Mouse (Mus musculus) heart, embryonic 10.5 days (tissue): ENCODE results near the gene Pemt. TPM values are rescaled to one million over a fixed set of nuclear protein-coding genes. Genes with fewer than 3 reads are reported as not detected.

Source experiments
- DNase-seq: peaks from one replicate; pipeline ENCODE4 v3.0.0-alpha.2; 2017; ENCODE audit warnings: low spot score
- H3K27ac ChIP-seq: fragments of 300-500 bp; sonication (generic); 2 replicates; pipeline ENCODE4 v1.5.1; 2016; ENCODE audit warnings: mild to moderate bottlenecking
- H3K27me3 ChIP-seq: fragments of 300-500 bp; sonication (generic); 2 replicates; pipeline ENCODE4 v1.6.1; 2016; ENCODE audit warnings: mild to moderate bottlenecking; ENCODE audit not compliant: poor library complexity, insufficient read depth, severe bottlenecking
- H3K36me3 ChIP-seq: fragments of 300-500 bp; sonication (generic); 2 replicates; pipeline ENCODE4 v1.6.1; 2016; ENCODE audit warnings: mild to moderate bottlenecking, moderate library complexity
- H3K4me1 ChIP-seq: fragments of 300-500 bp; sonication (generic); 2 replicates; pipeline ENCODE4 v1.6.1; 2016; ENCODE audit warnings: mild to moderate bottlenecking
- H3K4me3 ChIP-seq: fragments of 300-500 bp; sonication (generic); 2 replicates; pipeline ENCODE4 v1.5.1; 2016; ENCODE audit warnings: mild to moderate bottlenecking, moderate library complexity
- H3K9me3 ChIP-seq: fragments of 300-500 bp; sonication (generic); 2 replicates; pipeline ENCODE4 v1.6.1; 2016; ENCODE audit warnings: mild to moderate bottlenecking, moderate library complexity
- WGBS: fragments of 180-500 bp; shearing (Covaris S2); methylation state at CpG from one replicate; pipeline ENCODE4 v1.1.7; 2016; 5-methylcytosine and 5-hydroxymethylcytosine counted together
- polyA plus RNA-seq: library from polyadenylated mRNA; unstranded; fragments of >200 nt; fragmentation: Nextera tagmentation; extraction: Ambion mirVana; gene quantifications from 2 replicates; pipeline ENCODE4 v1.2.1, GENCODE M21; 2016

The Pemt gene
- 11.6 and 18.2 TPM in 2 replicates for polyA plus RNA-seq

DNA sequence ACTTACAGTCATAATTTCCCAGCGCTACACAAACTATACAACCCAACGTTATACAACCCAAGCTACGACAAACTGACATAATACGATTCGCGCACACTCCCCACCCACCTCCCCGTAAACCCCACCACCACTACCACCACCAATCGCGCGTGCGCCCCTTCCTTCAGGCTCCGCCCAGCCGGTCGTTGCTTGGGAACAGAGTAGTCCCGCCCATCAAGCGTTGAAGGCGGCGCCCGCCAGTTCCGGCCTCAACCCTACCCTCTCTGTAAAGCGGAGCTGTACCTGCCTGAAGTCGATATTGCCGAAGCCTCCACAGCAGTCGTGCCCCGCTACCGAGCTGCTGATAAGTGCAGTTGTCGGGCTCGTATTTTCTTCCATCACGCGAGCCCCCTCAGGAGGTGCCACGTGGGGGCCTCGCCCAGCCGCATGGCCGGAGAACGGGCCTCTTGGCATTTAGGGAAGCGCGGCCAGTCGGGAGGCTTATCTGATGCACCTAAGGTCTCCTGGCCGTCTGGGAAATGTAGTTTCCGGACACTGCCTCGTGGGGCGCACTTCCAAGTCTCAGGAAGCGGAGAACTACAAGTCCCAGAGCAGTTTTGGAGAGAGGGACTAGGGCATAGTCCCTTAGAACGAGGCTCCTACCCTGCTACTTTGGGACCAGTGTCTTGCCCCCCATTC lies at the start of gene Pemt:
Gene Pemt (minus strand): TSS at position 432 of the 678 bp plus-strand sequence.
- under 1% methylated on average over 44 of the region's 44 CpGs for WGBS
- Histone ChIP-seq H3K36me3 (no peaks in the 10 kb centered on the region), H3K27me3 (no peaks in the 10 kb centered on the region), H3K9me3 (no peaks in the 10 kb centered on the region), H3K4me1 (peaks cover 8% of the 10 kb centered on the region), H3K27ac (peak within 1 kb of the TSS; percentile 94), H3K4me3 (peak within 1 kb of the TSS; percentile 76)
- peak; percentile 99 for DNase-seq

DNA sequence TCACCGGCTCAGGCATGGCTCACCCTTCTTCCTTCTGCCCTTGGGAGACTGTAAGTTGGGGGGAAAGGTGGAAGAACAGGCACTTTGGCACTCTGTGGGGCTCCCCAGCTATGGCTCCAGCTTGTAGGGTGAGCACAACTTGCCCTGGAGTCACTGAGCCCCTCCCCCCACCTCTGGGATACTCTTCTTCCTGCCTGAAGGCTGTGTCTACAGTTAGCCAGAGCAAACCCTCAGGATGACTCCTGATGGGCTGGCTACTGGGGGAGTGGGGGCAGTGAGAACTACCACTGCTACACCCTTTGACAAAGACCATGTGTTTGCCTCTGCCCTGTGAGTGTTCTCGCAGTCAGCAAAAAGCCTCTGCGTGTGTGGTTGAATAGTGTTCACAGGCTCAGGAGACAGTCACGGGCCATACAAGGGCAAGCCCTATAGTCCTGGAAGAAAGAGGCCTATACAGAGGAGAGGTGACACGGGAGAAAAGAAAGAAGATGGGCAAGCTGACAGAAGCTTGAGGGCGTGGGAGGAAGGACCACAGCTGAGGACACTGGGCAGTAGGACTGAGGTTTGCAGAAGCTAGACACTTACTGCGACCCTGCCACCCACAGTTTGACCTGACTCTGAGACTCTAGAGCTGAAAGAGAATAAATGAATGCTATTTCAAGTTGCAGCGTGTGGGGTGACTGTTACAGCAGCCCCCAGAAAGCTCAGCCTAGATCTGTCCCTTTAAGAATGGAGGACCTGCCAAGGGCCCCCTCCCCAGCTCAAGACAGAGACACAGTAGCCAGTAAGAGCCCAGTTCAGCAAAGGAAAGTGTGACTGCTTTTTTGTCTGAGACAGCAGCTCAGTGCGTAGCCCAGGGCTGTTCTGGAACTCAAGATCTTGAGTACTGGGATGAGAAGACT lies 48.9 kb upstream of the Pemt start:
- 49% methylated on average over 9 of the region's 9 CpGs for WGBS
- Histone ChIP-seq H3K36me3 (no peaks in the 10 kb centered on the region), H3K27me3 (no peaks in the 10 kb centered on the region), H3K4me3 (no peak overlapping the region; the same call in 1 of the 2 replicates), H3K9me3 (no peaks in the 10 kb centered on the region), H3K4me1 (peaks cover 68% of the 10 kb centered on the region), H3K27ac (peak overlapping the region; percentile 80)
- no peak for DNase-seq

- H3K36me3 ChIP-seq = no peaks in the 10 kb centered on the region
- no peak overlapping the region for H3K4me3 ChIP-seq
- WGBS = 27% methylated on average over 7 of the region's 7 CpGs
- H3K4me1 ChIP-seq = peaks cover 58% of the 10 kb centered on the region
- DNase-seq = no peak
- no peaks in the 10 kb centered on the region for H3K27me3 ChIP-seq
- no peaks in the 10 kb centered on the region for H3K9me3 ChIP-seq
- peak overlapping the region; percentile 80 for H3K27ac ChIP-seq
These were observed 47.8 kb upstream of the Pemt start for GRCm38 (mm10) chr11:60093984-60094587.

- DNase-seq = no peak
- peaks cover 58% of the 10 kb centered on the region for H3K4me1 ChIP-seq
These were observed 46.9 kb upstream of the Pemt start for GRCm38 (mm10) chr11:60093227-60093626.

GRCm38 (mm10) chr11:60091422-60091761 lies 45.1 kb upstream of the Pemt start:
- no peak for DNase-seq
- peaks cover 56% of the 10 kb centered on the region for H3K4me1 ChIP-seq

More at GRCm38 (mm10) chr11:60093227-60093626, 46.9 kb upstream of the Pemt start:
- Histone ChIP-seq H3K27me3 (no peaks in the 10 kb centered on the region), H3K4me3 (no peak overlapping the region; the same call in 1 of the 2 replicates), H3K36me3 (no peaks in the 10 kb centered on the region), H3K27ac (peak overlapping the region; percentile 80), H3K9me3 (no peaks in the 10 kb centered on the region)

GRCm38 (mm10) chr11:60090696-60091421 lies 44.6 kb upstream of the Pemt start:
- Histone ChIP-seq H3K4me3 (no peak overlapping the region), H3K27ac (0 out of 2 replicates have a peak overlapping the region, but pooled peaks have one; percentile 80), H3K4me1 (peaks cover 50% of the 10 kb centered on the region), H3K9me3 (no peaks in the 10 kb centered on the region), H3K27me3 (no peaks in the 10 kb centered on the region), H3K36me3 (no peaks in the 10 kb centered on the region)
- no peak for DNase-seq
- WGBS = 45% methylated on average over 5 of the region's 5 CpGs

More at GRCm38 (mm10) chr11:60091422-60091761, 45.1 kb upstream of the Pemt start:
- H3K27ac ChIP-seq = peak overlapping the region; percentile 80; the same call in 1 of the 2 replicates
- H3K9me3 ChIP-seq = no peaks in the 10 kb centered on the region
- H3K27me3 ChIP-seq = no peaks in the 10 kb centered on the region
- no peaks in the 10 kb centered on the region for H3K36me3 ChIP-seq
- H3K4me3 ChIP-seq = no peak overlapping the region
- WGBS = 64% methylated on average over 7 of the region's 7 CpGs

DNA sequence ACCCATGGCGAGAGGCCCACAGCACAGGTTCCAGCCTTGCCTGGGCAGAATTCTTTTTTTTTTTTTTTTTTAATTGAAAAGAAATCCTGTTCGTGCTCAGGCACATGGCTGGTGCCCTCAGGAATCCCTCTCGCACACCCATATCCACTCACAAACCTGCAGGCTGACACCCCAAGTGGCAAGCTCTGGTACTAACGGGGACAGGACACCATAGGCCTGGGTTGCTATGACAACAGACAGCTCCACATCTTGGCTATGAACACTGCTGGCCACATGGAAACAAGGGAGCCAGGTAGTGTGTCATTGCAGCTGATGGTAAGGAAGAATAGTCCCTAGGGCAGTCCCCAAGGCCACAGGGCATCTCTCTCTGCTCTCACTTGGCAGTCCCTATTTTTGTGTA lies 42.7 kb upstream of the Pemt start:
- H3K36me3 ChIP-seq = no peaks in the 10 kb centered on the region
- H3K4me3 ChIP-seq = no peak overlapping the region
- no peak for DNase-seq
- peaks cover 31% of the 10 kb centered on the region for H3K4me1 ChIP-seq
- WGBS = 53% methylated on average over 4 of the region's 4 CpGs
- no peak overlapping the region for H3K27ac ChIP-seq
- no peaks in the 10 kb centered on the region for H3K9me3 ChIP-seq
- H3K27me3 ChIP-seq = no peaks in the 10 kb centered on the region

DNA sequence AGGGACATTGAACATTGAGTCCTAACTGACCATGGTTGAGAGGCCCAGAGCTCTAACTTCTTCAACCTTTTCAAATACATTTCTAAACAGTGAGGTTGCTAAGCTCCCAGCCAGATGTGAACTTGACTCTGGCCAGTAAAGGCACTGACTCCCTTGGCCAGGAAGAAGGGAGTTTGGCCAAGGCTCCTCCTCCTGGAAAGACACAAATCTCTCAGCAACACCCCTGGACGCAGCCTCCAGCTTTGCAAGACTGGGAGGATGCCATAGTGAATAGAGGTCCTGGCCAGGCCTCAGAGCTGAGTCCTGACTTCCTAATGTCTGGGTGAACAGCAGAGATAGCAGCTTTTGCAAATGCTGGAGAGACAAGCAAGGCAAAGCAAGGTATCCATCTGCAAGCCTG lies 40.4 kb upstream of the Pemt start:
- Histone ChIP-seq H3K27ac (no peak overlapping the region), H3K27me3 (no peaks in the 10 kb centered on the region), H3K4me1 (peaks cover 8% of the 10 kb centered on the region), H3K4me3 (no peak overlapping the region), H3K9me3 (no peaks in the 10 kb centered on the region), H3K36me3 (no peaks in the 10 kb centered on the region)
- DNase-seq = no peak
- WGBS = 65% methylated on average over 1 of the region's 1 CpGs

DNA sequence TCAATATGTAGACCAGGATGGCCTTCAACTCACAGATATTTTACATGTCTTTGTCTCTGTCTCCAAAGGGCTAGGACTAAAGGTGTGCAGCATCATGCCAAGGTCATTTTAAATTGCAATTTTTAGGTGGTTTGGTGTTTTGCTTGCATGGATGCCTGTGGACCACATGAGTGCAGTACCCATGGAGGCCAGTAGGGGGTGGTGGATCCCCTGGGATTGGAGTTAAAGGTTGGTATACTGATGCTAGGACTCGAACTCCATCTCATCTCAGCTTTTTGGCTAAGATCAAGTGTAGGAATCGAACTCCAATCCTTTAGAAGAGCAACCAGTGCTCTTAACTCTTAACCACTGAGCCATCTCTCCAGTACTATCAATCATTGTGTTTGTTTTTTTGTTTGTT lies 38.3 kb upstream of the Pemt start:
- H3K4me1 ChIP-seq = no peaks in the 10 kb centered on the region
- 42% methylated on average over 2 of the region's 2 CpGs for WGBS
- DNase-seq = no peak
- H3K4me3 ChIP-seq = no peak overlapping the region
- no peaks in the 10 kb centered on the region for H3K36me3 ChIP-seq
- H3K9me3 ChIP-seq = no peaks in the 10 kb centered on the region
- no peak overlapping the region for H3K27ac ChIP-seq
- H3K27me3 ChIP-seq = no peaks in the 10 kb centered on the region

GRCm38 (mm10) chr11:60076790-60077189 lies 30.5 kb upstream of the Pemt start:
- H3K27ac ChIP-seq = no peak overlapping the region

GRCm38 (mm10) chr11:60076183-60076582 lies 29.9 kb upstream of the Pemt start:
- H3K4me1 ChIP-seq = peaks cover 7% of the 10 kb centered on the region; the same call in 1 of the 2 replicates
- H3K9me3 ChIP-seq = no peaks in the 10 kb centered on the region
- DNase-seq = no peak
- no peak overlapping the region for H3K4me3 ChIP-seq
- H3K27ac ChIP-seq = no peak overlapping the region
- peaks cover 5% of the 10 kb centered on the region; the same call in 1 of the 2 replicates for H3K27me3 ChIP-seq
- 93% methylated on average over 3 of the region's 3 CpGs for WGBS
- H3K36me3 ChIP-seq = no peaks in the 10 kb centered on the region

More at GRCm38 (mm10) chr11:60076790-60077189, 30.5 kb upstream of the Pemt start:
- Histone ChIP-seq H3K4me1 (peaks cover 7% of the 10 kb centered on the region; the same call in 1 of the 2 replicates), H3K36me3 (no peaks in the 10 kb centered on the region), H3K9me3 (no peaks in the 10 kb centered on the region), H3K27me3 (peaks cover 5% of the 10 kb centered on the region; the same call in 1 of the 2 replicates), H3K4me3 (no peak overlapping the region)
- WGBS = 11% methylated on average over 4 of the region's 4 CpGs
- no peak for DNase-seq

DNA sequence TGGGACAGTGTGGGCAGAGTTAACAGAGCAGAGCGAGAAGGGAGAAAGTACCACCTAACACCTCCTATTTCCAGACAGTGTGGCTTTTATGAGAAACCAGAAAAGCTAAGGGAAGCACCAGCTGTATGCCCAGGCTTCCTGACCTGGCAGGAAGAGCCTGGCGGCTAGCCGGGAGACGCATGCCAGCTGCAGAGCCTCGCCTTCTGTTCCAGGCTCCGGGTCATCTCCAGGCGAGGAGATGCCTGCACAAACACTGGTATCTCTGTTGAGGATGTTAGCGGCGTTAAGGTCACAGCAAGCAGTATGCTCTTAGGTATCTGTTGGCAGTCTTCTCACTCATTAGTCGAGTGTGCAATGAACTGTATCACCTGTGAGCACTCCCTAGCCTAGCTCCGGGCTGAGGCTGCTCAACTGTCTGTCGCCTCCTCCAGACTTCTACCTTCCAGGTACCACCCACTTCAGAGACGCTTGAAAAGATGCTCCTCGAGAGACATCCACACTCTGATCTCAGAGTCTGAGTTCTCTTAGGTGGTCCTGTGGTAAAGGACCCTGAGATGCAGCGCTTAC lies 27.7 kb upstream of the Pemt start:
- WGBS = 62% methylated on average over 15 of the region's 15 CpGs
- peaks cover 5% of the 10 kb centered on the region for H3K27me3 ChIP-seq
- peaks cover 10% of the 10 kb centered on the region; the same call in 1 of the 2 replicates for H3K4me1 ChIP-seq
- H3K27ac ChIP-seq = no peak overlapping the region
- no peak for DNase-seq
- no peaks in the 10 kb centered on the region for H3K36me3 ChIP-seq
- no peak overlapping the region for H3K4me3 ChIP-seq
- no peaks in the 10 kb centered on the region for H3K9me3 ChIP-seq
